Mouse (Mus musculus) lung, adult 2 months (tissue): ENCODE measurements around the gene Vezt.

Experiments used
- CTCF ChIP-seq: fragments of 200-500 bp; IDR thresholded peaks from 2 replicates; pipeline ENCODE4 v1.5.1; 2011; ENCODE audit warnings: mild to moderate bottlenecking, low read length, control low read depth; ENCODE audit not compliant: insufficient read depth
- POLR2A ChIP-seq: fragments of 200-500 bp; IDR thresholded peaks from 2 replicates; pipeline ENCODE4 v1.6.1; 2011; ENCODE audit warnings: low read depth, mild to moderate bottlenecking, control low read depth, low read length, borderline replicate concordance; ENCODE audit errors: extremely low read depth

GRCm38 (mm10) chr10:93931431-93931830, 104.2 kb downstream of the Vezt start:
- TF ChIP-seq CTCF (no peak), POLR2A (no peak)
